Mouse (Mus musculus): ENCODE measurements around the gene Slc24a2. TPM values are rescaled to one million over a fixed set of nuclear protein-coding genes. Genes with fewer than 3 reads are reported as not detected.
A peak's percentile ranks its signal among the peaks of the same experiment; 100 is the strongest.

The Slc24a2 gene
- polyA plus RNA-seq, 1 experiment from 2014 or later, result 1.1 TPM

DNA sequence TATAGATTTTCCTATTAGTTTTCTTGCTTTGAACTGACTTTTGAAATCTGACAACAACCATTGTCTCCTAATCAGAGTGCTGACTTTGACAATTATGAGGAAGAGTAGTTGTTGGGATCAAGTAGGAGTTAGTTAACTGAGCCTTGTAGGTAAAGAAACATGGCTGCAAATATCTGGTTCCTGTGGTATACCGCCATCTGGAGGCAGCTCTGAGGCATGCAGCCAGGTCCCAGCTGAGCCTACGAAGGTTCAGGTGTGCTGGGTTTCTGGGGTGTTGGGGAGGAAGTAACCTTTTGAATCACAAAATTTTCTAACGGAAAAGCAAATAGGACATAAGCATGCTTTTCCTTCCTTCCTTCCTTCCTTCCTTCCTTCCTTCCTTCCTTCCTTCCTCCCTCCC is 237.8 kb downstream of the Slc24a2 start:
- H3K36me3 ChIP-seq, result no peaks in the 10 kb centered on the region
- H3K27ac ChIP-seq, result no peak overlapping the region
- no peak overlapping the region for H3K4me3 ChIP-seq
- H3K27me3 ChIP-seq, result no peaks in the 10 kb centered on the region
- WGBS, result 59% methylated on average over 3 of the region's 3 CpGs
- H3K4me2 ChIP-seq (replicated peaks), result no peak overlapping the region
- no peaks in the 10 kb centered on the region for H3K9me3 ChIP-seq (replicated peaks)
- H3K4me1 ChIP-seq, result peaks cover 10% of the 10 kb centered on the region; the same call in 1 of the 2 replicates
- no peak for ATAC-seq (ENCODE audit: low FRiP score)
- no peak overlapping the region for H3K9ac ChIP-seq

DNA sequence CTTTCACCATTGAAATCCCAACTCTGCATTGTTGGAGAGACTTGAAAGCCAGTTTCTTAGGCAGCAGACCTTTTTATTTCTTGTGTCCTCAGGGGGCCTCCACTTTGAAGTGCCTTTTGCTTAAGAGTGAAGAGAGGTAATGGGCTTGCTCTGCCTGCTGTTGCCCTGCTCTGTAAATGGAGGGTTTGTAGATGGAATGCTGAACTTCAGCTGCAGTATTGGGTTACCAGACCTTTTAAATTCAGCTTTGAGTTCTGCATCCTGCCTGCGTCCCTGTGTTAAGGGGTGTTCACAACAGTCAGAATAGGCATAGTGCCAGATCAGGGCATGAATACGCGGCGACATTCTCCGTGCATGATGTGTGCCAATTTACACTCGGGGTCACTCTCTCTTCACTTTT is 241.0 kb downstream of the Slc24a2 start:
- H3K4me1 ChIP-seq, result peaks cover 10% of the 10 kb centered on the region; the same call in 1 of the 2 replicates
- no peaks in the 10 kb centered on the region for H3K27me3 ChIP-seq
- H3K9ac ChIP-seq, result no peak overlapping the region
- no peak overlapping the region for H3K27ac ChIP-seq
- ATAC-seq (ENCODE audit: low FRiP score), result no peak; the same call in 1 of the 2 replicates
- H3K9me3 ChIP-seq (replicated peaks), result no peaks in the 10 kb centered on the region
- no peaks in the 10 kb centered on the region for H3K36me3 ChIP-seq
- WGBS, result 47% methylated on average over 6 of the region's 6 CpGs
- H3K4me2 ChIP-seq (replicated peaks), result no peak overlapping the region
- no peak overlapping the region for H3K4me3 ChIP-seq

DNA sequence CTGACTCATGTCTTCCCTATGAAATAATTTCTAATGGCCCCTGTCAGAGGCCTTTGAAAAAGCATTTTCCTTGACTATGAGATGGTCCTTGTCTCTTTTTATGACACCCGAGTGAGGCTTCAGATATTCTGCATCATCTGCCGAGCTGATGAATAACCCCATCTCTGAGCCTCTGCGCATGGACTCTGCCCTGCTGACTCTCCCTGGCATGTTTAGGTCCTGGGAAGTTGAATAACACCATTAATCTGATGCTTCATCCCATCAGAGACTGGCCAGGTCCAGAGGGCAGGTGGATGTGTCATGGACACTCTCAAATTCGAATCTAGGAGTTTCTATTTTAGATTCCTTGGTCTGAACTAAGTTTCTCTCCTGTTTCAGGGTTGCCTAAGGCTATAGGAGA is 242.4 kb downstream of the Slc24a2 start:
- no peak overlapping the region for H3K27ac ChIP-seq
- peaks cover 10% of the 10 kb centered on the region; the same call in 1 of the 2 replicates for H3K4me1 ChIP-seq
- H3K4me2 ChIP-seq (replicated peaks), result no peak overlapping the region
- no peak for ATAC-seq (ENCODE audit: low FRiP score)
- H3K4me3 ChIP-seq, result no peak overlapping the region
- H3K9me3 ChIP-seq (replicated peaks), result no peaks in the 10 kb centered on the region
- no peak overlapping the region for H3K9ac ChIP-seq
- no peaks in the 10 kb centered on the region for H3K27me3 ChIP-seq
- 84% methylated on average over 4 of the region's 4 CpGs for WGBS
- H3K36me3 ChIP-seq, result no peaks in the 10 kb centered on the region

- Histone ChIP-seq H3K27ac (no peak overlapping the region), H3K27me3 (no peaks in the 10 kb centered on the region), H3K4me1 (no peaks in the 10 kb centered on the region), H3K9me3 (replicated peaks) (0 out of 2 replicates have a peak, but pooled peaks cover 7% of the 10 kb centered on the region), H3K4me3 (no peak overlapping the region), H3K4me2 (replicated peaks) (no peak overlapping the region), H3K36me3 (no peaks in the 10 kb centered on the region), H3K9ac (no peak overlapping the region)
- WGBS, result 86% methylated on average over 5 of the region's 5 CpGs
- ATAC-seq (ENCODE audit: low FRiP score), result no peak
Measured at GRCm38 (mm10) chr4:86977272-86977671, 253.0 kb downstream of the Slc24a2 start.

DNA sequence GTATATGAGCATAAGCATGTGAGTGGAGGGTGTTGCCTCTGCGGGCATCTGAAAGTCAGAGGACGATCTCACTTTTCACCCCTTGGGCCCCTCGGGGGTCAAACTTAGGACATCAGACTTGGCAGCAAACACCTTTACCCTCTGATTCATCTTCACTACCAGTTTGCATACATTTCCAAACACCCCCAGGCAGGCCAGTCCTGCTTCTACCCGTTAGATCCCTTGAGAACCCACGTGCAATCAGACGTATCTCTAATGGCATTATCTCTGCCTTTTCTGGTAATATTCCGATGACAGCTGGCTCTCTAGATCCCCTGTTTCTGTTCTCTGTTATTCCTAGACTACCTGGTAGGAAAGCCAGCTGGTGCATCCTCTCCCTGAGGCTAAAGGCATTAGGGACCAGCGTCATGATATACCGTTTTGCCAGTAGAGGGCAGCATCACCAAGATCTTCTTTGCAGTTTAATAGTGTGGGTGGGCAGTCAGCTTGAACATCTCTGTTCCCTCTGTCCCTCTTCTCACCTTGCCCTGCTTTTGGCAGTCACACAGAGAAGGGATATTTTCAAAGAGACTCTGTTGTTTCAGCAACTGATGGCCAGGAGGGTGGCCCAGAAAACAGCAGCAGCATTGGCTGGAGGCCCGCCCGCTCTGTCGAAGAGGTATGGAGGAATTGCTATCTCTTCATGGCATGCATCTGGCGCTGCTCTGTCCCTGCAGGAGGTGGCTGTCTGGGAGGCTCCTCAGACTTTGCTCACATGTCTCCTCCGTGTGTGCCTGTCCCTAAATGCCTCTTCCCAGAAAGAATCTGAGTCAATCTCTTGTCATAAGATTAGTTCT is 272.5 kb downstream of the Slc24a2 start:
- Histone ChIP-seq H3K4me1 (no peaks in the 10 kb centered on the region), H3K4me2 (replicated peaks) (peak overlapping the region; percentile 7; the same call in 1 of the 2 replicates), H3K9me3 (replicated peaks) (no peaks in the 10 kb centered on the region), H3K4me3 (no peak overlapping the region), H3K27me3 (no peaks in the 10 kb centered on the region), H3K9ac (no peak overlapping the region), H3K36me3 (no peaks in the 10 kb centered on the region), H3K27ac (no peak overlapping the region)
- peak; percentile 65 for ATAC-seq (ENCODE audit: low FRiP score)
- 40% methylated on average over 14 of the region's 14 CpGs for WGBS

DNA sequence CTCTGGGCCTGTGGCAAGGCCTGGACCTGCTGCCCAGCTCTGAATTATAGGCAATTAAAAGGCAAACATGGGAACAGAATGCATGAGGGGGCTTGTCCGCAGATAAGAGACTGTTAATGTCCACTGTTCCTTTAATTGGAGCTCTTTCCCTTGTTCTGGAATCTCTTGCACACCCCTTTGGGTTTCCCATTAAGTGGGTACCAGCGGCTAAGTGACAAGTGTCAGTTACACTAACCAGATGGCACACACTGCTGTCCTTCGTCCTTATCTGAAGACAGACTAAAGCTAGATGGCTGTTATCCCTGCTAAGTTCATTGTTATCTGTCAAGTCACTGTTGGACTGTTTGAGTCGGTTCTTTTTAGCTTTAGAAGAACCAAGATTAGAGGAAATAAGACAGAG is 274.8 kb downstream of the Slc24a2 start:
- no peaks in the 10 kb centered on the region for H3K36me3 ChIP-seq
- no peak overlapping the region for H3K4me2 ChIP-seq (replicated peaks)
- no peak overlapping the region for H3K27ac ChIP-seq
- 84% methylated on average over 4 of the region's 4 CpGs for WGBS
- no peaks in the 10 kb centered on the region for H3K4me1 ChIP-seq
- no peaks in the 10 kb centered on the region for H3K9me3 ChIP-seq (replicated peaks)
- H3K4me3 ChIP-seq, result no peak overlapping the region
- H3K27me3 ChIP-seq, result no peaks in the 10 kb centered on the region
- no peak overlapping the region for H3K9ac ChIP-seq
- no peak for ATAC-seq (ENCODE audit: low FRiP score)

GRCm38 (mm10) chr4:86953519-86953918 is 276.8 kb downstream of the Slc24a2 start:
- Histone ChIP-seq H3K27ac (no peak overlapping the region), H3K4me3 (no peak overlapping the region), H3K4me1 (no peaks in the 10 kb centered on the region), H3K27me3 (no peaks in the 10 kb centered on the region), H3K9me3 (replicated peaks) (no peaks in the 10 kb centered on the region), H3K36me3 (no peaks in the 10 kb centered on the region), H3K4me2 (replicated peaks) (no peak overlapping the region), H3K9ac (no peak overlapping the region)
- ATAC-seq (ENCODE audit: low FRiP score), result no peak
- WGBS, result 45% methylated on average over 5 of the region's 5 CpGs

DNA sequence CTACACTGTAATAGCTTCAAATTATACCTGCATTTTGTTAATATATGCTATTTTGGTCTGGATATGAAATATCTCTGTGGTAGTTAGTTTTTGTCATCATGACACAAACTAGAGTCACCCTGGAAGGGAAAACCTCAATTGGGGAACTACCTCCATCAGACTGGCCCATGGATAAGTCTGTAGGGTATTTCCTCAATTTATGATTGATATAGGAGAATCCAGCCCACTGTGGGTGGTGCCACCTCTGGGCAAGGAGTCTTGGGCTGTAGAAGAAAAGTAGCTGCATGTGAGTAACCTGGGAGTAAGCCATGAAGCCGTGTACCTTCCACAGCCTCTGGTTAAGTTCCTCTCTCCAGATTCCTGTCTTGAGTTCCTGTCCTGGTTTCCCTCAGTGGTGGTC is 281.5 kb downstream of the Slc24a2 start:
- Histone ChIP-seq H3K36me3 (no peaks in the 10 kb centered on the region), H3K9ac (no peak overlapping the region), H3K27me3 (no peaks in the 10 kb centered on the region), H3K27ac (no peak overlapping the region), H3K4me2 (replicated peaks) (no peak overlapping the region), H3K4me3 (no peak overlapping the region), H3K9me3 (replicated peaks) (no peaks in the 10 kb centered on the region), H3K4me1 (no peaks in the 10 kb centered on the region)
- ATAC-seq (ENCODE audit: low FRiP score), result no peak
- 72% methylated on average over 1 of the region's 1 CpGs for whole genome bisulfite sequencing

DNA sequence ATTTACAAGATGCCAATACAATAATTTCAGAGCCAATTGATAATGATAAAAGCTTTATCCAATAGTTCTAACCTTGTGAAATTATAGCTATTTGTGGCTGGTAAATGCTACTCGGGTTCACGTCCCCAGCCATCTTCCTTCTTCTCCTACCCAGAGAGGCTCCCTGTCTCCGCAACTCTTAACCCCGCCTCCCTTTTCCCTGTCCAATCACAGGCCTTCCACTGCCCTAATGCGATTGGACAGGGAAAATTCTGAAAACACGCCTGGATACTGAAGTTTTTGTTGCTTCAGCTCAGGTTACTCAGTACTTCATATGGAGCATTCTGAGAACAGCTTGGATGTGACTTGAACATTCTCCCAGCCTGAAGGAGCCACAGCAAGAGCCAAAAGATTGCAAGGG is 287.0 kb downstream of the Slc24a2 start:
- no peaks in the 10 kb centered on the region for H3K27me3 ChIP-seq
- no peak overlapping the region for H3K4me3 ChIP-seq
- H3K4me1 ChIP-seq, result no peaks in the 10 kb centered on the region
- ATAC-seq (ENCODE audit: low FRiP score), result no peak
- WGBS, result 53% methylated on average over 6 of the region's 6 CpGs
- H3K9me3 ChIP-seq (replicated peaks), result no peaks in the 10 kb centered on the region
- H3K36me3 ChIP-seq, result no peaks in the 10 kb centered on the region
- H3K27ac ChIP-seq, result no peak overlapping the region
- no peak overlapping the region for H3K9ac ChIP-seq
- no peak overlapping the region for H3K4me2 ChIP-seq (replicated peaks)

DNA sequence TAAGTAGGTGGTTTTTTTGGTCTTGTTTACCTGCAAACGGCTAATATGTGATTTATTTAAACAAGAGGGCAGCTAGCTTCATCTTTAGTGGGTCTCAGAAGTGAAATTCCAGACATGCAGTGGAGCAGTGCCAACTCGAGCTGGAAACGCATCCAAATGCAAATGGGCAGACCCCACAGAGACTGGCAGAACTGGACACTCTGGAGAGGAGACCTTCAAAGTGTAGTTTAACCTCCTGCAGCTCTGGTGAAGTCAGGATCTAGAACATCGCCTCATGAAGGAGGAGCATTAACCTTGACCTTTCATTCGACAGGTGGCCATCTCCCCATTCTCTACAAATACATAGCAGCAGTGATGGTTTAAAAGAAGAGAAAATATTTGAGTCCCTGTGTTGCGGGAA is 287.6 kb downstream of the Slc24a2 start:
- Histone ChIP-seq H3K4me2 (replicated peaks) (no peak overlapping the region), H3K4me3 (no peak overlapping the region), H3K9me3 (replicated peaks) (no peaks in the 10 kb centered on the region), H3K9ac (no peak overlapping the region), H3K36me3 (no peaks in the 10 kb centered on the region), H3K4me1 (no peaks in the 10 kb centered on the region), H3K27me3 (no peaks in the 10 kb centered on the region), H3K27ac (no peak overlapping the region)
- ATAC-seq (ENCODE audit: low FRiP score), result no peak
- 83% methylated on average over 6 of the region's 6 CpGs for WGBS

- no peak overlapping the region for H3K27ac ChIP-seq
- no peaks in the 10 kb centered on the region for H3K27me3 ChIP-seq
- H3K4me1 ChIP-seq, result no peaks in the 10 kb centered on the region
- H3K4me2 ChIP-seq (replicated peaks), result no peak overlapping the region
- H3K36me3 ChIP-seq, result peaks cover 7% of the 10 kb centered on the region
- no peaks in the 10 kb centered on the region for H3K9me3 ChIP-seq (replicated peaks)
- 69% methylated on average over 3 of the region's 3 CpGs for WGBS
- no peak overlapping the region for H3K4me3 ChIP-seq
- no peak overlapping the region for H3K9ac ChIP-seq
- ATAC-seq (ENCODE audit: low FRiP score), result no peak
Measured at GRCm38 (mm10) chr4:86936706-86937105, 293.6 kb downstream of the Slc24a2 start.

DNA sequence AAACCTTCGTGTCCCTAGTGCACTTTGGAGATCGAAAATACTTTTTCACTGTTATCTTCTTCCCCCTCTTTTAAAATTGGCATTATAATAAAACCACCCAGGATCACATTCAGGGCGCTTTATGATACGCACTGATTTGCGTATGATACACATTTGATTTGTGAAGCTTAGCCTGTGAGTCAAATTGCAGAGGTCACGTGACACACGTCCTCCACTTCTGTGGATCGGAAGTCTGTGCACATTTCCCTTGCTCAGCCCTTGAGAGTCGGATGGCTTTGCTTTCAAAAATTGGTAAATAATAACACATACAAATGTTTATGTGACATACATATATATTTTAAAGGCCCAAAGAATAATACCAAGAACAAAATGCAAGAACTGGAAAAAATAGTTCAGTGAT is 294.1 kb downstream of the Slc24a2 start:
- ATAC-seq (ENCODE audit: low FRiP score), result no peak
- WGBS, result 93% methylated on average over 9 of the region's 9 CpGs
- no peaks in the 10 kb centered on the region for H3K9me3 ChIP-seq (replicated peaks)
- no peak overlapping the region for H3K9ac ChIP-seq
- no peak overlapping the region for H3K4me3 ChIP-seq
- H3K4me2 ChIP-seq (replicated peaks), result no peak overlapping the region
- H3K4me1 ChIP-seq, result no peaks in the 10 kb centered on the region
- H3K36me3 ChIP-seq, result peaks cover 7% of the 10 kb centered on the region
- H3K27ac ChIP-seq, result no peak overlapping the region
- H3K27me3 ChIP-seq, result no peaks in the 10 kb centered on the region
